In genomic region chr19:36235131-36235530, GRCm38 (mm10) we compare ENCODE assay signal across 22 mouse cellular contexts.
"Had no signal": no experiment of that assay in that cellular context is flagged by ENCODE, and none has a peak within 500 bp of the region (broad histone marks: within the 10 kb centered on the region; RNA-seq: fewer than 3 reads in every experiment).

No protein-coding gene starts in this region.

- H3K4me3 ChIP-seq: gastrocnemius, adult 2 months; heart, embryonic 10.5 days; heart, embryonic 12.5 days; hindbrain, embryonic 13.5 days; hindbrain, embryonic 15.5 days; layer of hippocampus, adult 2 months; left cerebral cortex, adult 2 months; limb, embryonic 13.5 days; limb, embryonic 15.5 days; liver, embryonic 12.5 days had no signal

- H3K9ac ChIP-seq: heart, embryonic 12.5 days; hindbrain, embryonic 13.5 days; hindbrain, embryonic 15.5 days; limb, embryonic 13.5 days; limb, embryonic 15.5 days; liver, embryonic 12.5 days; liver, embryonic 14.5 days had no signal

- H3K27me3 ChIP-seq: heart, embryonic 12.5 days; hindbrain, embryonic 13.5 days; hindbrain, embryonic 15.5 days; limb, embryonic 13.5 days; limb, embryonic 15.5 days; liver, embryonic 12.5 days had no signal

- H3K36me3 ChIP-seq: heart, embryonic 10.5 days; heart, embryonic 12.5 days; hindbrain, embryonic 13.5 days; hindbrain, embryonic 15.5 days; limb, embryonic 13.5 days; limb, embryonic 15.5 days; liver, embryonic 12.5 days had no signal

- ATAC-seq: hindbrain, postnatal 0 days; intestine, embryonic 16.5 days; liver, embryonic 12.5 days had no signal

- DNase-seq: gastrocnemius, adult 2 months; gastrocnemius, postnatal 10 days; gastrocnemius, postnatal 25 days; heart, postnatal 4 days; kidney, adult 18-20 months; kidney, adult 8-10 months; kidney, postnatal 10 days; kidney, postnatal 25 days; kidney, postnatal 4 days; left cerebral cortex, postnatal 4 days had no signal

- H3K4me2 ChIP-seq: heart, embryonic 12.5 days; hindbrain, embryonic 13.5 days; hindbrain, embryonic 15.5 days; limb, embryonic 13.5 days; limb, embryonic 15.5 days; liver, embryonic 12.5 days had no signal

- H3K4me1 ChIP-seq: hindbrain, embryonic 13.5 days; hindbrain, embryonic 15.5 days; limb, embryonic 13.5 days; limb, embryonic 15.5 days; liver, embryonic 12.5 days had no signal

- H3K27ac ChIP-seq: gastrocnemius, adult 2 months; heart, embryonic 10.5 days; hindbrain, embryonic 13.5 days; hindbrain, embryonic 15.5 days; hindbrain, postnatal 0 days; layer of hippocampus, adult 2 months; left cerebral cortex, adult 2 months; limb, embryonic 13.5 days; limb, embryonic 15.5 days; liver, embryonic 12.5 days; liver, embryonic 14.5 days had no signal

- H3K9me3 ChIP-seq: heart, embryonic 10.5 days; heart, embryonic 12.5 days; hindbrain, embryonic 13.5 days; hindbrain, embryonic 15.5 days; limb, embryonic 13.5 days; limb, embryonic 15.5 days; liver, embryonic 12.5 days had no signal
